Mouse (Mus musculus) myocyte (in vitro differentiated cells): ENCODE results near the gene Itpa. TPM values are rescaled to one million over a fixed set of nuclear protein-coding genes. Genes with fewer than 3 reads are reported as not detected.

ENCODE experiments used
- H3K27me3 ChIP-seq: one replicate; pipeline ENCODE4 v1.6.1; 2011; ENCODE audit not compliant: control insufficient read depth, insufficient read depth, insufficient read length
- H3K36me3 ChIP-seq: one replicate; pipeline ENCODE4 v1.6.1; 2011; ENCODE audit not compliant: control insufficient read depth, insufficient read depth
- H3K4me2 ChIP-seq: one replicate; pipeline ENCODE4 v1.6.1; 2011; ENCODE audit warnings: low read depth, control low read depth
- H3K4me3 ChIP-seq: one replicate; pipeline ENCODE4 v1.5.1; 2011; ENCODE audit warnings: mild to moderate bottlenecking, control low read depth, moderate library complexity
- H3K79me2 ChIP-seq: one replicate; pipeline ENCODE4 v1.6.1; 2011; ENCODE audit not compliant: control insufficient read depth, insufficient read depth
- H3ac ChIP-seq: one replicate; pipeline ENCODE4 v1.6.1; 2011; ENCODE audit not compliant: control insufficient read depth, insufficient read length
- CEBPB ChIP-seq: IDR thresholded peaks from 2 replicates; pipeline ENCODE4 v1.6.1; 2011; ENCODE audit warnings: mild to moderate bottlenecking, moderate library complexity; ENCODE audit not compliant: poor library complexity, insufficient read depth, severe bottlenecking
- E2F4 ChIP-seq: IDR thresholded peaks from one replicate; pipeline ENCODE4 v1.6.1; 2011; ENCODE audit warnings: mild to moderate bottlenecking, control low read depth, moderate library complexity; ENCODE audit not compliant: insufficient read depth
- MAX ChIP-seq: IDR thresholded peaks from one replicate; pipeline ENCODE4 v1.6.1; 2011; ENCODE audit warnings: low read depth, mild to moderate bottlenecking, control low read depth
- MYOD1 ChIP-seq, 3 experiments: IDR thresholded peaks; one replicate each; pipeline ENCODE4 v1.6.1; 2011; ENCODE audit warnings: control low read depth in 2 of 3, low read depth in 2 of 3, mild to moderate bottlenecking in 2 of 3, moderate library complexity in 1 of 3; ENCODE audit not compliant: insufficient read length in 2 of 3, control insufficient read depth in 1 of 3
- MYOG ChIP-seq, 3 experiments: IDR thresholded peaks; one replicate each; pipeline ENCODE4 v1.6.1; 2011; ENCODE audit warnings: control low read depth in 2 of 3, low read depth in 2 of 3, mild to moderate bottlenecking in 2 of 3; ENCODE audit not compliant: insufficient read length in 2 of 3, control insufficient read depth in 1 of 3, insufficient read depth in 1 of 3
- POLR2A ChIP-seq: IDR thresholded peaks from one replicate; pipeline ENCODE4 v1.6.1; 2011; ENCODE audit warnings: low read depth, mild to moderate bottlenecking, control low read depth, moderate library complexity; ENCODE audit not compliant: insufficient read length
- POLR2AphosphoS2 ChIP-seq: IDR thresholded peaks from one replicate; pipeline ENCODE4 v1.6.1; 2011; ENCODE audit warnings: low read depth, control low read depth; ENCODE audit not compliant: insufficient read length
- REST ChIP-seq: IDR thresholded peaks from one replicate; pipeline ENCODE4 v1.6.1; 2011; ENCODE audit warnings: mild to moderate bottlenecking, control low read depth, moderate library complexity; ENCODE audit not compliant: insufficient read depth, insufficient read length
- SRF ChIP-seq: IDR thresholded peaks from one replicate; pipeline ENCODE4 v1.6.1; 2011; ENCODE audit warnings: low read depth; ENCODE audit not compliant: control insufficient read depth, insufficient read length
- TCF12 ChIP-seq: IDR thresholded peaks from one replicate; pipeline ENCODE4 v1.6.1; 2011; ENCODE audit warnings: mild to moderate bottlenecking, control low read depth; ENCODE audit not compliant: poor library complexity, insufficient read depth, severe bottlenecking
- TCF3 ChIP-seq: IDR thresholded peaks from one replicate; pipeline ENCODE4 v1.6.1; 2011; ENCODE audit warnings: low read depth, control low read depth; ENCODE audit not compliant: insufficient read length
- USF1 ChIP-seq: IDR thresholded peaks from one replicate; pipeline ENCODE4 v1.6.1; 2011; ENCODE audit warnings: low read depth, mild to moderate bottlenecking, control low read depth, moderate library complexity
- polyA plus RNA-seq: library from polyadenylated mRNA; unstranded; fragments of >200 nt; fragmentation: generic; extraction: Trizol; gene quantifications from one replicate; pipeline ENCODE4 v1.2.1, GENCODE M21; 2012; ENCODE audit warnings: missing spikeins

Gene Itpa
- polyA plus RNA-seq, 1 experiment: 54.4 TPM

- H3K27me3 ChIP-seq: no peaks in the 10 kb centered on the region
- no peak for TF ChIP-seq E2F4
- TF ChIP-seq CEBPB: no peak
- no peak for TF ChIP-seq MYOG (IDR thresholded peaks at IDR 0.05; ENCODE audit: control insufficient read depth in 1 of 3, insufficient read depth in 1 of 3, insufficient read length in 2 of 3, low read depth in 2 of 3)
- no peak for TF ChIP-seq MYOD1 (IDR thresholded peaks at IDR 0.05; ENCODE audit: control insufficient read depth in 1 of 3, insufficient read length in 2 of 3, low read depth in 2 of 3)
- TF ChIP-seq POLR2A: no peak
- no peak for TF ChIP-seq TCF3
- no peak for TF ChIP-seq POLR2AphosphoS2
- no peak for TF ChIP-seq REST
- TF ChIP-seq TCF12: no peak
- TF ChIP-seq SRF: no peak
- H3K79me2 ChIP-seq: no peaks in the 10 kb centered on the region
- H3K4me3 ChIP-seq: no peak overlapping the region
- no peaks in the 10 kb centered on the region for H3K36me3 ChIP-seq
- no peak overlapping the region for H3ac ChIP-seq
- no peak overlapping the region for H3K4me2 ChIP-seq
Observed at GRCm38 (mm10) chr2:130705178-130705577, 37.8 kb downstream of the Itpa start.

GRCm38 (mm10) chr2:130706602-130707001 lies 39.2 kb downstream of the Itpa start:
- TF ChIP-seq TCF3 (no peak), SRF (no peak), POLR2AphosphoS2 (no peak), E2F4 (no peak), REST (no peak), TCF12 (no peak), USF1 (no peak), POLR2A (no peak), MYOD1 (IDR thresholded peaks at IDR 0.05; ENCODE audit: control insufficient read depth in 1 of 3, insufficient read length in 2 of 3, low read depth in 2 of 3) (no peak), MYOG (IDR thresholded peaks at IDR 0.05; ENCODE audit: control insufficient read depth in 1 of 3, insufficient read depth in 1 of 3, insufficient read length in 2 of 3, low read depth in 2 of 3) (no peak), CEBPB (no peak), MAX (no peak)
- H3K79me2 ChIP-seq: no peaks in the 10 kb centered on the region

GRCm38 (mm10) chr2:130707057-130707456 lies 39.6 kb downstream of the Itpa start:
- H3K4me3 ChIP-seq: no peak overlapping the region
- peaks cover 7% of the 10 kb centered on the region for H3K36me3 ChIP-seq
- no peaks in the 10 kb centered on the region for H3K79me2 ChIP-seq
- no peak overlapping the region for H3K4me2 ChIP-seq
- TF ChIP-seq CEBPB (no peak), SRF (no peak), E2F4 (no peak), POLR2AphosphoS2 (no peak), USF1 (no peak), REST (no peak), MYOG (IDR thresholded peaks at IDR 0.05; ENCODE audit: control insufficient read depth in 1 of 3, insufficient read depth in 1 of 3, insufficient read length in 2 of 3, low read depth in 2 of 3) (no peak), POLR2A (no peak), TCF3 (no peak), TCF12 (no peak), MAX (no peak), MYOD1 (IDR thresholded peaks at IDR 0.05; ENCODE audit: control insufficient read depth in 1 of 3, insufficient read length in 2 of 3, low read depth in 2 of 3) (no peak)
- H3K27me3 ChIP-seq: no peaks in the 10 kb centered on the region
- no peak overlapping the region for H3ac ChIP-seq

More at GRCm38 (mm10) chr2:130706602-130707001, 39.2 kb downstream of the Itpa start:
- H3ac ChIP-seq: no peak overlapping the region
- H3K36me3 ChIP-seq: peaks cover 7% of the 10 kb centered on the region
- no peak overlapping the region for H3K4me3 ChIP-seq
- H3K4me2 ChIP-seq: no peak overlapping the region
- H3K27me3 ChIP-seq: no peaks in the 10 kb centered on the region

GRCm38 (mm10) chr2:130717951-130718350 lies 50.5 kb downstream of the Itpa start:
- peaks cover 19% of the 10 kb centered on the region for H3K36me3 ChIP-seq
- H3ac ChIP-seq: no peak overlapping the region
- H3K4me3 ChIP-seq: no peak overlapping the region
- H3K4me2 ChIP-seq: no peak overlapping the region
- TF ChIP-seq REST: no peak
- no peak for TF ChIP-seq TCF3
- no peak for TF ChIP-seq POLR2A
- no peak for TF ChIP-seq MAX
- TF ChIP-seq MYOD1 (IDR thresholded peaks at IDR 0.05; ENCODE audit: control insufficient read depth in 1 of 3, insufficient read length in 2 of 3, low read depth in 2 of 3): no peak
- TF ChIP-seq TCF12: no peak
- TF ChIP-seq USF1: no peak
- TF ChIP-seq POLR2AphosphoS2: no peak
- no peak for TF ChIP-seq SRF
- TF ChIP-seq CEBPB: no peak
- TF ChIP-seq E2F4: no peak
- TF ChIP-seq MYOG (IDR thresholded peaks at IDR 0.05; ENCODE audit: control insufficient read depth in 1 of 3, insufficient read depth in 1 of 3, insufficient read length in 2 of 3, low read depth in 2 of 3): no peak
- H3K79me2 ChIP-seq: no peaks in the 10 kb centered on the region
- H3K27me3 ChIP-seq: no peaks in the 10 kb centered on the region

GRCm38 (mm10) chr2:130724369-130724768 lies 57.0 kb downstream of the Itpa start:
- H3K27me3 ChIP-seq: no peaks in the 10 kb centered on the region
- no peak overlapping the region for H3ac ChIP-seq
- H3K36me3 ChIP-seq: peaks cover 37% of the 10 kb centered on the region
- no peak overlapping the region for H3K4me3 ChIP-seq
- no peak overlapping the region for H3K4me2 ChIP-seq
- TF ChIP-seq CEBPB (no peak), REST (no peak), USF1 (no peak), MYOG (IDR thresholded peaks at IDR 0.05; ENCODE audit: control insufficient read depth in 1 of 3, insufficient read depth in 1 of 3, insufficient read length in 2 of 3, low read depth in 2 of 3) (no peak), MYOD1 (IDR thresholded peaks at IDR 0.05; ENCODE audit: control insufficient read depth in 1 of 3, insufficient read length in 2 of 3, low read depth in 2 of 3) (no peak), TCF12 (no peak), TCF3 (no peak), MAX (no peak), SRF (no peak), POLR2A (no peak), E2F4 (no peak), POLR2AphosphoS2 (no peak)
- H3K79me2 ChIP-seq: no peaks in the 10 kb centered on the region
